Mouse (Mus musculus) spleen, postnatal 10 days (tissue): ENCODE data around the gene Slc10a3.
"Not testable (repeated sequence)": the region's sequence is repeated elsewhere in the genome, so short reads cannot be mapped to it uniquely, and the experiment has no call there.

Experiments used
- DNase-seq, 2 experiments: peaks; one replicate each; pipeline ENCODE4 v3.0.0; 2021 to 2022; ENCODE audit warnings: low spot score in 2 of 2

The Slc10a3 gene

GRCm38 (mm10) chrX:74372888-74373549 is at the start of gene Slc10a3, which contains the start of gene Ubl4a:
Gene Slc10a3 (minus strand): TSS chrX:74373349.
Gene Ubl4a (minus strand): TSS chrX:74373218.
- DNase-seq, result peak; percentile 72 to 90

GRCm38 (mm10) chrX:74413377-74413776 is 40.2 kb upstream of the Slc10a3 start:
- peak; percentile 24 to 68 for DNase-seq

GRCm38 (mm10) chrX:74408340-74408739 is 35.2 kb upstream of the Slc10a3 start:
- no peak for DNase-seq

GRCm38 (mm10) chrX:74400136-74400535 is 27.0 kb upstream of the Slc10a3 start:
- no peak for DNase-seq

GRCm38 (mm10) chrX:74392535-74393443 is 19.6 kb upstream of the Slc10a3 start, which contains the start of the genes Fam3a and Ikbkg:
Gene Fam3a (minus strand): TSS chrX:74393272.
Gene Ikbkg (plus strand): TSS chrX:74393290.
- peak; percentile 58 to 88 for DNase-seq

- no peak for DNase-seq
These were observed 15.0 kb upstream of the Slc10a3 start for GRCm38 (mm10) chrX:74388153-74388552.

GRCm38 (mm10) chrX:74384451-74384850 is 11.3 kb upstream of the Slc10a3 start:
- no peak for DNase-seq

GRCm38 (mm10) chrX:74368209-74368909 is 4.8 kb downstream of the Slc10a3 start:
- peak; percentile 60 to 78 for DNase-seq

GRCm38 (mm10) chrX:74367512-74367911 is 5.6 kb downstream of the Slc10a3 start:
- DNase-seq, result no peak

- no peak for DNase-seq
These were observed 14.0 kb downstream of the Slc10a3 start for GRCm38 (mm10) chrX:74359171-74359570.

GRCm38 (mm10) chrX:74357069-74357468 is 16.1 kb downstream of the Slc10a3 start:
- DNase-seq, result not testable (repeated sequence)

GRCm38 (mm10) chrX:74353467-74353770 is 19.7 kb downstream of the Slc10a3 start, which contains the start of gene Lage3:
Gene Lage3 (minus strand): TSS chrX:74353618.
- peak; percentile 55 to 86 for DNase-seq

GRCm38 (mm10) chrX:74352645-74353466 is 20.3 kb downstream of the Slc10a3 start:
- no peak for DNase-seq

- no peak for DNase-seq
These were observed 42.8 kb downstream of the Slc10a3 start for GRCm38 (mm10) chrX:74330166-74330930.

- DNase-seq, result no peak
These were observed 43.9 kb downstream of the Slc10a3 start for GRCm38 (mm10) chrX:74329215-74329671.

GRCm38 (mm10) chrX:74328725-74329161 is 44.4 kb downstream of the Slc10a3 start, which contains the start of gene Plxna3:
Gene Plxna3 (plus strand): TSS chrX:74329066.
- DNase-seq, result peak; percentile 50 to 71
